Mouse (Mus musculus): ENCODE results near the gene Cdh20.

GRCm38 (mm10) chr1:104957046-104957445 is 188.7 kb downstream of the Cdh20 start:
- no peak for TF ChIP-seq GATA1 (IDR thresholded peaks at IDR 0.05; ENCODE audit: low read length)
- no peak for TF ChIP-seq TAL1 (IDR thresholded peaks at IDR 0.05; ENCODE audit: low read length)
